ENCODE assay signal across 32 mouse cellular contexts in the genomic region with DNA sequence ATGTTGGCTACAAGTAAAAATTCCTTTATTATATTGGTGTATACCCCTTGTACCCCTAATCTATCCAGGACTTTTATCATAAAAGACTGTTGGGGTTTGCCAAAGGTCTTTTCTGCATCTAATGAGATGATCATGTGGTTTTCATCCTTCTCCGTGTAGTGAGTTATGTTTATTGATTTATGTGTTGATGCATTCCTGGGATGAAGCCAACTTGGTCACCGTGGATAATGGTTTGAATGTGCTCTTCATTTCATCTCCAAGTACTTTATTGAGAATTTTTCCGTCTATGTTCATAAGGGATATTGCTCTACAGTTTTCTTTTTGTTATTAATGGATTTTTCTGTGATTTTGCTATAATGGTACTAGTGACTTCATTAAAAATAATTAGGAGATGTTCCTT.
"Had no signal": no experiment of that assay in that cellular context is flagged by ENCODE, and none has a peak within 500 bp of the region (broad histone marks: within the 10 kb centered on the region; RNA-seq: fewer than 3 reads in every experiment).

No protein-coding gene starts in this region.

- H3K4me3 ChIP-seq: limb, embryonic 12.5 days; limb, embryonic 13.5 days; limb, embryonic 15.5 days; liver, embryonic 12.5 days; liver, embryonic 13.5 days; liver, embryonic 15.5 days; lung, embryonic 15.5 days; megakaryocyte, embryonic 14.5 days; midbrain, embryonic 10.5 days; midbrain, embryonic 12.5 days; midbrain, embryonic 13.5 days; midbrain, embryonic 15.5 days; myocyte; neural tube, embryonic 12.5 days; neural tube, embryonic 13.5 days had no signal

- H3K9me3 ChIP-seq: limb, embryonic 12.5 days; limb, embryonic 13.5 days; limb, embryonic 15.5 days; liver, embryonic 12.5 days; liver, embryonic 13.5 days; liver, embryonic 15.5 days; lung, embryonic 15.5 days; megakaryocyte, embryonic 14.5 days; midbrain, embryonic 10.5 days; midbrain, embryonic 12.5 days; midbrain, embryonic 13.5 days; midbrain, embryonic 15.5 days; neural tube, embryonic 12.5 days; neural tube, embryonic 13.5 days had no signal

- H3K4me2 ChIP-seq: limb, embryonic 12.5 days; limb, embryonic 13.5 days; limb, embryonic 15.5 days; liver, embryonic 11.5 days; liver, embryonic 12.5 days; liver, embryonic 13.5 days; liver, embryonic 15.5 days; lung, embryonic 14.5 days; lung, embryonic 15.5 days; midbrain, embryonic 11.5 days; midbrain, embryonic 12.5 days; midbrain, embryonic 13.5 days; midbrain, embryonic 15.5 days; neural tube, embryonic 12.5 days; neural tube, embryonic 13.5 days had no signal

- H3K9ac ChIP-seq: limb, embryonic 12.5 days; limb, embryonic 13.5 days; limb, embryonic 15.5 days; liver, embryonic 12.5 days; liver, embryonic 13.5 days; liver, embryonic 14.5 days; liver, embryonic 15.5 days; liver, postnatal 0 days; lung, embryonic 14.5 days; lung, embryonic 15.5 days; midbrain, embryonic 12.5 days; midbrain, embryonic 13.5 days; midbrain, embryonic 15.5 days; neural tube, embryonic 12.5 days; neural tube, embryonic 13.5 days had no signal

- H3K27ac ChIP-seq: limb, embryonic 12.5 days; limb, embryonic 13.5 days; limb, embryonic 15.5 days; liver, embryonic 12.5 days; liver, embryonic 13.5 days; liver, embryonic 14.5 days; liver, embryonic 15.5 days; lung, embryonic 15.5 days; macrophage; midbrain, embryonic 10.5 days; midbrain, embryonic 12.5 days; midbrain, embryonic 13.5 days; midbrain, embryonic 15.5 days; neural tube, embryonic 12.5 days; neural tube, embryonic 13.5 days had no signal

- DNase-seq: left cerebral cortex, postnatal 4 days; liver; liver, embryonic 13.5 days; liver, postnatal 0 days; lung, adult 18-20 months; lung, adult 2 months; lung, embryonic 14.5 days; lung, postnatal 10 days; lung, postnatal 14 days; lung, postnatal 36 days; lung, postnatal 4 days; midbrain, embryonic 14.5 days had no signal

- H3K4me1 ChIP-seq: limb, embryonic 12.5 days; limb, embryonic 13.5 days; lung, embryonic 15.5 days; midbrain, embryonic 10.5 days; midbrain, embryonic 12.5 days; midbrain, embryonic 13.5 days; midbrain, embryonic 15.5 days; neural tube, embryonic 12.5 days; neural tube, embryonic 13.5 days had no signal

- ATAC-seq: liver, embryonic 12.5 days; liver, postnatal 0 days; lung, postnatal 0 days; midbrain, embryonic 13.5 days; midbrain, embryonic 15.5 days; midbrain, embryonic 16.5 days had no signal

- H3K36me3 ChIP-seq: limb, embryonic 12.5 days; limb, embryonic 13.5 days; limb, embryonic 15.5 days; liver, embryonic 12.5 days; liver, embryonic 13.5 days; liver, embryonic 15.5 days; lung, embryonic 15.5 days; midbrain, embryonic 10.5 days; midbrain, embryonic 12.5 days; midbrain, embryonic 13.5 days; midbrain, embryonic 15.5 days; neural tube, embryonic 12.5 days; neural tube, embryonic 13.5 days had no signal

- H3K27me3 ChIP-seq: limb, embryonic 12.5 days; limb, embryonic 13.5 days; limb, embryonic 15.5 days; liver, embryonic 12.5 days; liver, embryonic 13.5 days; liver, embryonic 15.5 days; lung, embryonic 15.5 days; midbrain, embryonic 12.5 days; midbrain, embryonic 13.5 days; midbrain, embryonic 15.5 days; neural tube, embryonic 12.5 days; neural tube, embryonic 13.5 days had no signal
